Mouse (Mus musculus): ENCODE results near the gene Stt3a. TPM values are rescaled to one million over a fixed set of nuclear protein-coding genes. Genes with fewer than 3 reads are reported as not detected.

The Stt3a gene
- polyA plus RNA-seq, 1 experiment from 2014 or later, result 158 TPM

- WGBS, result 96% methylated on average over 3 of the region's 3 CpGs
- Histone ChIP-seq H3K4me3 (no peak overlapping the region), H3K27ac (no peak overlapping the region), H3K4me1 (peaks cover 17% of the 10 kb centered on the region), H3K27me3 (ENCODE audit: poor library complexity, severe bottlenecking) (no peaks in the 10 kb centered on the region), H3K36me3 (replicated peaks) (peaks cover 57% of the 10 kb centered on the region), H3K9me3 (peaks cover 2% of the 10 kb centered on the region; the same call in 1 of the 2 replicates)
- DNase-seq (ENCODE audit: extremely low spot score, low spot score), result no peak
Measured at GRCm38 (mm10) chr9:36792191-36792590, 24.7 kb upstream of the Stt3a start.

DNA sequence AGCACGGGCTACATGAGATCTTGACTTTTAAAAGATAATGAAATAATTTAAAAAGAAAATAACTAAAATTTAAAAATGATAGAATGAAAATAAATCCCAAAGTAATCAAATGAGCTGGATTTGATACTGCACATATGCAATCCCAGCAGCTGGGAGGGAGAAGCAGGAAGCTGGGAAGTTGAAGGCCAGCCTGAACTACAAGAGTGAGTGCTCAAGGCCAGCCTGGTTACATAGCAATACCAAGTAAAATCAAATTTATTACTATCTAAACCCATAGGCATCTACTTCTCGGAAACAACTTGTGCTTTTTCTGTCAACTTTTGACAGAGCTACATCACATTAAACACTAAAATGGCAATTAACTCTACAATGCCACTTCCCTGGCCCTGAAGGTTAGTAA is 16.4 kb upstream of the Stt3a start:
- DNase-seq (ENCODE audit: extremely low spot score, low spot score), result no peak
- Histone ChIP-seq H3K27ac (no peak overlapping the region), H3K36me3 (replicated peaks) (peaks cover 98% of the 10 kb centered on the region), H3K4me1 (no peaks in the 10 kb centered on the region), H3K9me3 (peaks cover 5% of the 10 kb centered on the region; the same call in 1 of the 2 replicates), H3K27me3 (ENCODE audit: poor library complexity, severe bottlenecking) (no peaks in the 10 kb centered on the region), H3K4me3 (no peak overlapping the region)
- WGBS, result 90% methylated on average over 2 of the region's 2 CpGs

- DNase-seq (ENCODE audit: extremely low spot score, low spot score), result no peak
- 91% methylated on average over 1 of the region's 1 CpGs for WGBS
- H3K27ac ChIP-seq, result no peak overlapping the region
- H3K9me3 ChIP-seq, result no peaks in the 10 kb centered on the region
- H3K4me1 ChIP-seq, result peaks cover 20% of the 10 kb centered on the region
- H3K36me3 ChIP-seq (replicated peaks), result peaks cover 13% of the 10 kb centered on the region
- no peaks in the 10 kb centered on the region for H3K27me3 ChIP-seq (ENCODE audit: poor library complexity, severe bottlenecking)
- H3K4me3 ChIP-seq, result peak overlapping the region; percentile 97; the same call in 1 of the 2 replicates
Measured at GRCm38 (mm10) chr9:36769048-36769413, 1.6 kb upstream of the Stt3a start.

DNA sequence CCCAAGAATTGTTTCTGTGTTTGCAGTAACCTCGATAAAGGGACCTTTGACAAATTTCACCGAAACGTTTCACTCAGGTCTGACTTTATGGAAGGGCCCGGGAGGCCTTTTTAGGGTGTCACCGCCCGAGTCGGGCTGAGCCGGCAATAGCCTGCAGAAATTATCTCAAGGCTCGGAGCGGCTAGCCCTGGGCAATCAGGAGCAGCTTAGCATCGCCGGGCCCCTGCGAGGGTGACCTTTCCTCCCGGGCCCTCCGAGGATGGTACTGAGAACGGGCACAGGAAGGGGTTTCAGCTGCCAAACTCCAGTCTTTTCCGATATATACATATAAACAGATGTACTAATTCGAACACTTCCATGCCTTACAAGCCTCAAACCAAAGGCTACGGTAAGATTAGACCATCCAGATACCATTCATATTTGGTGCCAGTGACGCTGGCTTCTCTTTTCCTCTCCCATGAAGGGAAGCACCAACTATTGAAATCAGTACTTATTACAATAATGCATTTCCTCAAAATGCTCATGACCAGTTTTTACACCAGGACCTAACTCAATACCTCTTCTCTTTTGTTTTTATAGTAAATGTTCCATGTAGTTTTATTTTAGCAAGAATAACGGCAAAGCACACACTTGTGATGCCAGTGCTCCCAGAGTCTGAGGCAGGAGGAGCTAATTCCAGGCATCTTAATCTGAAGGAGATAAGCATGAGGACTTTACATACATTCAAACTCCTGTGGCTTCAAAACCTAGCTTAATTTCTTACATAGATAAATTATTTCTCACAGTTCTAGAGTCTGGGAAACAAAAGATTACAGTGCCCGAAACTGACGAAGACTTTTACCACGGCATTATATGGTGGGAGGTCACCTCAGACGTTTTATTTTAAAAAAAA is 923 bp upstream of the Stt3a start:
- Histone ChIP-seq H3K4me1 (peaks cover 20% of the 10 kb centered on the region), H3K9me3 (no peaks in the 10 kb centered on the region), H3K27ac (peak overlapping the region; percentile 91), H3K27me3 (ENCODE audit: poor library complexity, severe bottlenecking) (no peaks in the 10 kb centered on the region), H3K36me3 (replicated peaks) (peaks cover 19% of the 10 kb centered on the region), H3K4me3 (peak overlapping the region; percentile 97)
- DNase-seq (ENCODE audit: extremely low spot score, low spot score), result no peak
- WGBS, result 17% methylated on average over 25 of the region's 25 CpGs

GRCm38 (mm10) chr9:36764378-36764777 is 3.1 kb downstream of the Stt3a start:
- Histone ChIP-seq H3K27me3 (ENCODE audit: poor library complexity, severe bottlenecking) (no peaks in the 10 kb centered on the region), H3K4me3 (no peak overlapping the region), H3K4me1 (peaks cover 20% of the 10 kb centered on the region), H3K27ac (no peak overlapping the region), H3K9me3 (no peaks in the 10 kb centered on the region), H3K36me3 (replicated peaks) (peaks cover 56% of the 10 kb centered on the region)
- DNase-seq (ENCODE audit: extremely low spot score, low spot score), result no peak
- WGBS, result 91% methylated on average over 1 of the region's 1 CpGs

DNA sequence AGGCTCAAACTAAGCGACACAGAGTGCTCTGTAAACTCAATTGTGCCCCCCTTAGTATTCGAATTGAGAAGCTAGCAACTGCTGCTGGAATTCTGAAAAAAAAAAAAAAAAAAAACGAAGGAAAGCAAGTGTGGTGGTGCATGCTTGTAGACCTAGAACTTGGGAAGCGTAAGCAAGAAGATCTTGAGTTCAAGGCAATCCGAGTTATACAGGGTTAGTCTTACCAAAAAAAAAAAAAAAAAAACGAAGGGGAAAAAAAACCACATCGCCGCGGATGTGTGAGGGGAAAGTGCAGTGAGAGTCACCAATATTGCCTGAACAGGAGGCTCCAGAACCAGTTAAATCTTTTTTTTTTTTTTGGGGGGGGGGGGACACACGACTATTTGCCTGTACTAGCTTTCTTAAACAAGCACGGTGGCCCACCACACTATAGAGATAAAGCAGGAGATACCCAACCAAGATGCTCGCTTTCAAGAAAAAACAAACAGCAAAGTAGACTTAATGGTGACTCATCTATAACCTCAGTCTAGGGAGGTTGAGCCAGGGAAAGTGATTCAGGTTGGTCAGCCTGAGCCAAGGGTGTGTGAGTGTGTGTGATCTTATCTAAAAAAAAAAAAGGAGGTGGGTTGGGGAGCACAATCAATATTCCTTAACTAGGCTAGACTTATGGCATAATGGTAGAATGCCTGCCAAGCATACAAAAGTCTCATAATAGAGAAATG is 40.3 kb downstream of the Stt3a start, which contains the start of gene Chek1:
TSS of gene Chek1 (minus strand) at position 32 of the 722 bp plus-strand sequence.
- peaks cover 52% of the 10 kb centered on the region for H3K36me3 ChIP-seq (replicated peaks)
- no peak for DNase-seq (ENCODE audit: extremely low spot score, low spot score)
- peak within 1 kb of the TSS; percentile 98 for H3K27ac ChIP-seq
- no peaks in the 10 kb centered on the region for H3K9me3 ChIP-seq
- no peaks in the 10 kb centered on the region for H3K27me3 ChIP-seq (ENCODE audit: poor library complexity, severe bottlenecking)
- 13% methylated on average over 12 of the region's 12 CpGs for WGBS
- H3K4me1 ChIP-seq, result peaks cover 27% of the 10 kb centered on the region
- H3K4me3 ChIP-seq, result peak within 1 kb of the TSS; percentile 70

DNA sequence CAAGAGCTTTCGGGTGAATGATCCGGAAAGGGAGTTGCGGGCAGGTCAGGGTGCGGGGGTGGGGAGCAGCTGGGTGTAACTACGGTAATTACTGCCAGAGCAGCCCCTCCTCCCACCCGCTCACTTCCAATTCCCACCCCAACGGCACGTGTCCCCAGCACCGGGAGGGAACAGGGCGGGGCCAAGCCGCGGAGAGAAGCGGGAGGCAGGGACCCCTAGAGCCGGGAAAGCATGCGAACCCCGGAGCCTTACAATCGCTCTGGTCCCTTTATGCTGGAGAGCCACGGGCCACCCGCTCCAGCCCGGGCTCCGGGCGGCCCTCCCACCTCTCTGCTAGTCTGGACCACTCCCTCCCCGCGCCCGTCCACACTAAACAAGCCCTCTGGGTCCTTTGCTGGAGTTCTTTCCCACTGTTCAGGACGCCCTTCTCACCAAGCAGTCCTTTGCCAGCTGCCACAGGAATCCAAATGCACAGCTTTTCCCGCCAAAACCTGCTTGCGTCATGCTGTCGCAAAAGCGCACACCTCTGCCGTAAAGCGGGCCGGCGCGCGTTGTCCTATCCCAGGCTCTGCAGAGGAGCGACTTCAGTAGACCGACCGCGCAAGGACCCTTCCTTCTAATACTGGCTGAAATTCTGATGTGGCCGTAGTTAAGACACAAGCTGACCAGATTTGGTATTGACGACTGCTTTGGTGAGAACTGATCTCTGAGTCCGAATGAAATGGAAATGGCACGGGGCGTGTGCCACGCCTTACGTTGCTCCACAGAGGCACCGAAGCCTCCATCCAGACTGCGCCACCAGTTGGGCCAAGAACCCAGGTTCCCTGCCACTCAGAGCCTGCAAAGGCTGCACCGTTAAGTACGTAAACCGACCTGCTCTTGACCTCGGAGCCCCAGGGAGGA is 41.1 kb downstream of the Stt3a start:
- DNase-seq (ENCODE audit: extremely low spot score, low spot score), result peak; percentile 96
- Histone ChIP-seq H3K27me3 (ENCODE audit: poor library complexity, severe bottlenecking) (no peaks in the 10 kb centered on the region), H3K4me3 (peak overlapping the region; percentile 70), H3K4me1 (peaks cover 27% of the 10 kb centered on the region), H3K9me3 (no peaks in the 10 kb centered on the region), H3K36me3 (replicated peaks) (peaks cover 52% of the 10 kb centered on the region), H3K27ac (peak overlapping the region; percentile 98)
- WGBS, result under 1% methylated on average over 53 of the region's 53 CpGs

- Histone ChIP-seq H3K4me3 (no peak overlapping the region), H3K27me3 (ENCODE audit: poor library complexity, severe bottlenecking) (no peaks in the 10 kb centered on the region), H3K27ac (no peak overlapping the region), H3K9me3 (no peaks in the 10 kb centered on the region), H3K4me1 (no peaks in the 10 kb centered on the region), H3K36me3 (replicated peaks) (peaks cover 96% of the 10 kb centered on the region)
- whole genome bisulfite sequencing, result 87% methylated on average over 3 of the region's 3 CpGs
- DNase-seq (ENCODE audit: extremely low spot score, low spot score), result no peak
Measured at GRCm38 (mm10) chr9:36716624-36717023, 50.9 kb downstream of the Stt3a start.

DNA sequence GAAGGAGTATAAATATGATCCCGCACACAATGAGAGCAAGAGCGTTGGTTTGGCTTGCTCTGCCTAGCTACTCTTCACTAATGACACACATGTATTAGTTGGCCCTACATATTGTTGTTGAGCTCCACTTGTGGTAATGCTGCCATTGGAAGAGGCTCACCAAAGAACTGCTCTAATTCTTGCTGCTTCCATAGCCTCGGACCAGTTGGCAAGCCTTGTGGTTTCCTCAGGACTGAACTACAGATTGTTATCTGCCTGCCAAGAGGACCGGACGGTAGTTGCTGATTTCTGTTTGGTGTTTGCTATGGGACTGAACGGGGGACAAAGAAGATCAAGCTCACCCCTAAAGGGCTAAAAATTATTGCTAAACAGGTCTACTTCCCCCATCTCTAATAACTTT is 60.2 kb downstream of the Stt3a start:
- DNase-seq (ENCODE audit: extremely low spot score, low spot score), result no peak
- no peaks in the 10 kb centered on the region for H3K4me1 ChIP-seq
- H3K27me3 ChIP-seq (ENCODE audit: poor library complexity, severe bottlenecking), result no peaks in the 10 kb centered on the region
- H3K27ac ChIP-seq, result no peak overlapping the region
- WGBS, result 93% methylated on average over 6 of the region's 6 CpGs
- H3K9me3 ChIP-seq, result no peaks in the 10 kb centered on the region
- H3K4me3 ChIP-seq, result no peak overlapping the region
- H3K36me3 ChIP-seq (replicated peaks), result peaks cover 62% of the 10 kb centered on the region

DNA sequence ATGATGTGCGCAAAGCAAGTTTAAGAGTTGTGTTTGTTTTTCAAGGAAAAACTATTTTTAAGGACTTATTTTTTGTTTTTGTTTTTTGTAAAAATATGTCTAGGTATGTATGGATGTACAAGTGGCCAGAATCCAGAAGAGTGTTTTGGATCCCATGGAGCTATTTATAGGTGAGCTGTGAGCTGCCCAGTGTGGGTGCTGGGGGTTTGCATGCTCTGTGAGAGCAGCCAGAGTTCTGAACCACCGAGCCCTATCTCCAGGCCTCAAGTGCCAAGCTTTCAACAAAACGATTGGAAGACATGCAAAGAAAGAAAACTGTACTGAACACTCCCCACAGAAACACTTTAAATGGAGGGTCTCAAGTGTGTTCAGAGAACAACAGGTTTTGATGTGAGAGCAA is 61.6 kb downstream of the Stt3a start:
- WGBS, result 86% methylated on average over 3 of the region's 3 CpGs
- no peak overlapping the region for H3K27ac ChIP-seq
- no peak for DNase-seq (ENCODE audit: extremely low spot score, low spot score)
- no peaks in the 10 kb centered on the region for H3K4me1 ChIP-seq
- H3K4me3 ChIP-seq, result no peak overlapping the region
- peaks cover 48% of the 10 kb centered on the region for H3K36me3 ChIP-seq (replicated peaks)
- no peaks in the 10 kb centered on the region for H3K27me3 ChIP-seq (ENCODE audit: poor library complexity, severe bottlenecking)
- H3K9me3 ChIP-seq, result no peaks in the 10 kb centered on the region

DNA sequence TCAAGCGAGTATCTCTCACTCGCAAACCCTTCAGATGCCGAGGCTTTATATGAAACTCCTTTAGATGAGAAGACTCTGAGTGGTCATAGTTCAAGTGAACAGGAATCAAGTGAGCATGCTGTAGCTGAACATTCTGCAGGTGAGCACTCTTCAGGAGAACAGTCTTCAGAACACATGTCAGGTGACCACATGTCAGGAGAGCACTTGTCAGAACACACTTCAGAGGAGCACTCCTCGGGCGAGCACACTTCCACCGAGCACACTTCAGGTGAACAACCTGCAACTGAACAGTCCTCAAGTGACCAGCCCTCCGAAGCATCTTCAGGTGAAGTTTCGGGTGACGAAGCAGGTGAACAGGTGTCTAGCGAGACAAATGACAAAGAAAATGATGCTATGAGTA is 73.2 kb downstream of the Stt3a start:
- no peak for DNase-seq (ENCODE audit: extremely low spot score, low spot score)
- no peak overlapping the region for H3K27ac ChIP-seq
- 91% methylated on average over 10 of the region's 10 CpGs for WGBS
- no peak overlapping the region for H3K4me3 ChIP-seq
- no peaks in the 10 kb centered on the region for H3K9me3 ChIP-seq
- no peaks in the 10 kb centered on the region for H3K4me1 ChIP-seq
- H3K27me3 ChIP-seq (ENCODE audit: poor library complexity, severe bottlenecking), result no peaks in the 10 kb centered on the region
- H3K36me3 ChIP-seq (replicated peaks), result no peaks in the 10 kb centered on the region

DNA sequence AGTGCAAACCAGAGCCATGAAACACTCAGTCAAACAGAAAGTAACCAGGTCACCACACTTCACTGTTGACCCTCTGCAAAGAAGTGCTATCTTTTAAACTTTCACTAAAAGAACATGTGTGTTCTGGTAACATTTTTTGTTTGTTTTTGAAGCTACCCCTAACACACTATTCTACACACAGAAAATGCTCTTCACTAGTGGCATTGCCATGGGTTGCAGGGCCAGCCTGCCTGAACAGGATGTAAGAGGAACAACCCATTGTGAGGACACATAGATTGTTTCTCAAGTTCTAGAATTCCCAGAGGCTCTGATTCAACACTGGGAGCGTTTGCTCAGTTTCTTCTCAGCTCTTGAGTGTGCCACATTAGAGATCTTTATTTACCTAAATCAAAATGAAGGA is 74.6 kb downstream of the Stt3a start, which contains the start of gene Acrv1:
TSS of gene Acrv1 (plus strand) at position 301 of the 400 bp plus-strand sequence.
- Histone ChIP-seq H3K4me1 (no peaks in the 10 kb centered on the region), H3K27ac (no peak within 1 kb of the TSS), H3K36me3 (replicated peaks) (no peaks in the 10 kb centered on the region), H3K4me3 (no peak within 1 kb of the TSS), H3K9me3 (no peaks in the 10 kb centered on the region), H3K27me3 (ENCODE audit: poor library complexity, severe bottlenecking) (no peaks in the 10 kb centered on the region)
- no peak for DNase-seq (ENCODE audit: extremely low spot score, low spot score)
- 68% methylated on average over 1 of the region's 1 CpGs for WGBS
